Mouse (Mus musculus) bone marrow macrophage, adult 2 months (primary cell): Measurements from ENCODE around the gene Stn1.

ENCODE experiments used
- CTCF ChIP-seq: IDR thresholded peaks from 2 replicates; pipeline ENCODE4 v1.5.1; 2012; ENCODE audit warnings: low read depth, mild to moderate bottlenecking, low read length, moderate library complexity
- POLR2A ChIP-seq: IDR thresholded peaks from 2 replicates; pipeline ENCODE4 v1.6.1; 2012; ENCODE audit warnings: mild to moderate bottlenecking, low read depth, low read length, borderline replicate concordance

DNA sequence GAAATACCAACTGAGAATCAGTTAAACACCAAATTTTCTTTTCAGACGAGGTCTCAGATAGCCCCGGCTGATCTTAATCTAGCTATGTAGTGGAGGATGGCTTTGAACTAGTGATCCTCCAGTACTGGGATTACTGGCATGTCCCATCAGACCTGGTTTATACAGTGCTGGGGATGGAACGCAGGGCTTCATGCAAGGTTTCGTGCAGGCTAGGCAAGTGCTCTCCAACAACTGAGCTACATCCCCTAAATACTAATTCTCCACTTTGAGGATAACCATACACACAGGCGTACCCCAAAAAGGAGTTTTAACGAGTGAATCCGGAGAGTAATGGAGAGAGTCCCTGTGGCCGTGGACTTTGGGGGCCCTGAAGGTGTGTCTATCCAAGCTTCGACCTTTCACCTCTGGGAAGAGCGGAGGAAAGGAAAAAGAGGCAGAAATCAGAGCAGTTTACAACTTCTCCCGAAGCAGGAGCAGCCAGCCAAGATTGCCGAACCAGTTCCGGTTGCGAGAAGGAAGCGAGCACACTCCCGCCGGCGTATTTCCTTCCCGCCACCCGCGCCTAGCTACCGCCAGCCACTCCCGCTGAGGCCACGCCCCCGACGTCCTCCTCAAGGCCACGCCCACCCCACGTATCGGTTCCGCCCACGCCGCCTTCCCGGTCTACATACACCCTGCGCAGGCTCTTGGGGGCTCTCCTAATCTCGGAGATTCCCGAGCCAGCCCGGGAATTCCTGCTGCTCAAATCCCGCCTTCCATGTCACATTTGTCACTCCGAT is 597 bp downstream of the Stn1 start:
- TF ChIP-seq CTCF (no peak), POLR2A (no peak)
